Mouse (Mus musculus): ENCODE measurements around the gene Cobl. TPM values are rescaled to one million over a fixed set of nuclear protein-coding genes. Genes with fewer than 3 reads are reported as not detected.

Gene Cobl
- polyA plus RNA-seq, 2 experiments from 2014 or later, result not detected

DNA sequence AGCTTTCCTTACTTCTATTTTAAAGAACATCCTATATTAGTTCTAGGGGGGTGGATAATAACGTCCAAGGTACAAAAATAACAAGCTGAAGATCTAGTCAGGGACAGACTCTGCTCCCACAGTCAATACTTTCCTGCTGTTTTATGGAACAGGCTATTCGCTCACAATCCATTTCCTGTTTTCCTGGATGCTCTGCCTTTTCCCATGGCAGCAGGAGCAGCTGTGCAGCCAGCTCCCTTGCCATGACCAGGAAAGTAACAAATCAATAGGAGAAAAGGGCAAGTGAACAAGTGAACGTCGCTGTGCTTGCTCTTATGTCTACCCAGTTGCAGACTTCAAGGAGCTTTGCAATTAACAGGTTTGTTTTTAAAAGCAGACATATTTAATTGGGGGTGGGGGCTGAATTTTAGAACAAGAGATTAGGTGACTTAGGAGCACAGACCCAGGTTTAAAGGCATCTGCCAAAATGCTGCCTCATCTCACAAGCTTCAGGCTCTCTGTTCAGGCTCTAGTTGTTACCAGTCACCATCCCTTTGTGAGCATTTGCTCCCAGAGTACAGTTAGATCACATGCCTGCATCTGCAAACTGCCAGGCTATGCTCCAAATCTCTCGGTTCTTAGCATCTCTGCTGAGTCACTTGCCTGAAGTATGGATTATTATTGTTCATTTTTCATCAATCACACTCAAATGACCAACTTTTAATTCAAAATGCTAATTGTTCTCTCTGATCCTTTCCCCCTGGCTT is 164.9 kb downstream of the Cobl start:
- no peak for ATAC-seq

DNA sequence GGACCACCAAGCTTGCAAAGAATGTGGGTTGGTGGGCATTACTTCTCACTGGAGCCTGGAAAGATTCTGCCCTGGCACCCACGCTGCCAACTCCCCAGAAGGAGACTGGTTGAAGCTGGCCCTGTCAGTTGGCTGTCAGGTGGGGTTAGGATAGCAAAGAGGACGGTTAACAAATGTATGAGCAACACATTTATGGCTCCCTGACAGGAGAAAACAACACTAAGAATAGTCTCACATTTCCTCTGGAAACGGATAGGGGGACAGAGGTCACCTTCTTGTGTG is 173.2 kb downstream of the Cobl start:
- ATAC-seq, result no peak

DNA sequence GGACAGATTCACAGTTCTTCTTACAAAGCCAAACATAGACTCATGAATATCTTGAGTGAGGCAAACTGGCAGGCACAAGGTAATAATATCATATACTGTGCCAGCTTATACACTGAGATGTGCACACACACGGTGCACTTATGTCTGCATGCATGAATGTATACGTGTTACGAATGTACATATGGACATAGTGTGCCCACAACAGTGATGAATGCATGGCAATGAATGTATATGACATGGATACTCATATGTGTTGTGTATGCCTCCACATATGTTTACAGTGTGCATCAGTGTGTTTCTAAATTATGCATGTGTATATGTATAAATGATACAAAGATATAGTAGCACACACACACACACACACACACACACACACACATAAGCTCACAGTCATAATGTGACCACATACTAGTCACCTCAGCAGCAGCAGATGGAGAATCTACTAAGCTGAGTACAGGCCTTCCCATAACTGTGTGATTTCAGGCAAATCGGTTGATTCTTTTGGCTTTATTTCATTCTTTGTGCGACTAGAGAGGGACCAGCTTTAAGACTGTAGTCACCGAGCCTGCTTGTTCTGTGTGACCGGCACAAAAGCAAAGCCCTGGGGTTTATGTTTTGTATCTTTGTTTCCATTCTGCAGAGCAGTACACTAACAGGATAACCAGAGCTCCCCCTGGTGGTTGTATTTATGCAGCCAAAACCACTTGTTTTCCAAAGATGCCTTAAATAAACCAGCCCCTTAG is 173.7 kb downstream of the Cobl start:
- no peak for ATAC-seq

DNA sequence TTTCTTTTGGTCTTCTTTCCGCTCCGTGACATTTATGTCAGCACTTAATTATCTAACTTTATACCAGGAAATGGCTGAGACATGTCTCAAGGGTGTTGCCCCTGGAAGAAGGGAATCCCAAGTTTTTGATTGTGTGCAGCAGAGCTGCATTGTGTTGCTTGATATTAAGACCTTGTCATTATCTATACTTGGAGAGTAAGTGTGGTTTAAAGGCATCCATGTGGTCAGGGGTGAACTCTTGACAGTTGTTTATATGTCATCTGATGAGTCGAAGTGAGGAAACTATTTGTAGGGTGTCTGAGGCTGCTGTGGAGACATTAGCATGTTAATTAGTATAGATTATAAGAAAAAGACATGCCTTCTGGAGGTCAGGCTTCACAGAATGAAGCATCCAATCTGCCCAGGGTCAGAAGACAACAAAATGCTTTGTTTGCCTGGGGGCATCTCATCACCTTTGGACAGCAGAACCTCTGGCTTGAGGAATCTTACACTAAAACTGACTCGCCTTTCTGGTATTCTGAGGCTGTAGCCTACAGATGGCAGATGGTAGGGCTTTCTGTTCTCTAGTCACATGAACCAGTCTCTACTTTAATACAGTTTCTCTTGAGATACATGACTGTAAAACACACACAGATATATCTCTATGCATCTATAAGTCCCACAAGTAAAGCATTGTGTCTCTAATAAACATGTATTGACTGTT is 179.3 kb downstream of the Cobl start:
- no peak for ATAC-seq

DNA sequence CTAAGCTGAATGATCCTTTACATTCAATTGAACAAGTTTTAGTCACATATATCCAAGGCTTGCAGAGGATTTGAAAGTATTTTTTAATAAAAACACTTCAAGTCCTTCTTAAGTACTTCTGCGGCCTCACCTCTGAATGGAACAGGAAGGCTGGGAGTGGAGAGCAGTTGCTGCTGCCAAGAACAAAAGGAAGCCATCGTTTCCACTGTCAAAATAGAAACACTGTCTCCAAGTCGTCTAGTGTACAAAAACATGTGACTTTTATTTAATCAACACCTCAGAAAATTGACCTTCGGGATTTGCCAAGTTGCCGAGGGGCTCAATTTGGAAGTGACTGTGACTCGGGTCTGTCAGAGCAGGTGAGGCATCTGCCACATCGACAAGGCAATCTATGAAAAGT is 184.0 kb downstream of the Cobl start:
- no peak for ATAC-seq

DNA sequence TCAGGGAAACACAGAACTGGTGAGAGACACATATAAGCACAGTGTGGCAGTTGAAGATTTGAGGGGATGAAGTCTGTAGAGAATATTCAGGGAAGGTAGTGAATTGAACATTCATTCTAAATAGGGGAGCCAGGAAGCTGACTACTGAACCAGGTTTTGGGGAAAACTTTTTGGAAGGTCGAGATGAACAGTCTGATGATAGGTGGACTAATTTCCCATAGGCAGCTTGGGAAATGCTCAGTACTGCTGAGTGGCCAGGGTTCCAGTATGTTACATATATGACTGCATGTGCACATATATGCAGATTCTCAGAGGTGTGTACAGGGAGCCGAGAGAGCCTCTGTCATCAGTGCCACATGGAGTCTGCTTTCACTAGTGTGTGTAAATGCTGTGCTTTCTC is 190.5 kb downstream of the Cobl start:
- ATAC-seq, result no peak

DNA sequence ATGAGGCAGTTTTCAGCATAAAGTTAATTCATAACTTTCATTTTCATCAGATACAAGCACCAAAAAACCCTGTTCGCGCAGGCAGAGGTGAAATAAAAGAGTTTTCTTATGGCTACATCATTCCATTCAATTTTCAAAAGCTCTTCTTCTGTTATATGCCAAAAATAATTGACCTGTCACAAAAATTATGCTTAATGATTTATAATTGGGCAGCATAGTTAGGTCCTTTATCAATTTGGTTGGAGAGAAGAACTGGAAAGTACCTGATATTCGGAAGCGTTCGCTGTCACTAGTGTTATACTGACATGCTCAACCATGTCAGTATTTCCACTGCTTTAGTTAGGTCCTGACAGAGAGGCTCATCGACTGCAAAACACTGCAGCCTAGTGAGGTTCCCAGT is 191.0 kb downstream of the Cobl start:
- no peak for ATAC-seq

DNA sequence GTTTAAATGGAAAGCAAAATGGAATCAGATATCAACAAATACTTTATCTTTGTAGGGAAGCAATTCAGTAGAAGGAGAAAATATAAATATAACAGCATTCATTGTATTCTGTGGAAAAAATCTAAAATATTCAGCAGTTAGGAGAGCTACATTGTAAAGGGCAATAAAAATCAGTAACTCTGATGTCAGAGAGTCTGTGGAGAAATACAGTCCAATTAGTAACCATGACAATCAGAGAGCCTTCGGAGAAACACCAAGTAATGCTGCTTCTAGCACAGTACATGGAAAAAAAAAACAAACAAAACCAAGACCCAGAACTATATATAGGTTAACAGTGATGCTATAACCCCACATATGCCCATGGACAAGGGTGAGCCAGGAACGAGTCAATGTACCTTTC is 206.3 kb downstream of the Cobl start:
- ATAC-seq, result no peak

DNA sequence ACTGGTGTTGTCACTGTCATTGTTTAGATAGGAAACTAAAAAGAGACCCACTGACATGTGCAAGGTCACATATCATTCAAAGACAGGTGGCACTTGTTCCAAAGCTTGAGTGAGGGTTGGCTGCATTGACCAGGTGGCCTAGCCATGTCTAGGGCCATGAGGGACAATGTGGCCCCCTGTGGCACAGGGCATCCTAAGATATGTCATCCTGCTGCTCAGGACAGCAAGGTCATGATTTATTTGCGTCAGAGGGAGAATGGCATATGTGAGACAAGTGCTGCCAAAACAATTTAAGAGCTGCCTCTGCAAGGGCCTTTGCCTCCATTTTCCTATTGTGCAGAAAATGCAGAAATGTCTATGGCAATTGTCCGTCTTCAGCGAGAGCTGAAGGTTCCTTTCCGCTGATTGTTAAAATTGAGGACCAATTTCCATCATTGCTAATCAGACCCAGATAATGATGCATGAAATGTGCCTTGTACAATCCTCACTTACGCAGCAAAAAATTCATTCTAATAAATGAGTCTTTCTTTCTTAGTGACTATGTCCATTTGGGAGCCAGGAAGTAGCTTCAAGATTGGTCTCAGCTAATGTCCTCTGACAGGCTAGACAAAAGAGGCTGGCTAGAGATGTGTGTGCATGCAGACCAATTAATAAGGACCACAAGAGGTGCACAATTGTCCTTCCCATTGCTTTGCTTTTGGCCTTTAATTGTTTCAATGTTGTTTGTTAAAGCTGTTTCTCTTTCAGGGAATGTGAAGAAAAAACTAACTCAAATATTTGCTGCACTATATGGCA is 207.2 kb downstream of the Cobl start:
- ATAC-seq, result no peak

DNA sequence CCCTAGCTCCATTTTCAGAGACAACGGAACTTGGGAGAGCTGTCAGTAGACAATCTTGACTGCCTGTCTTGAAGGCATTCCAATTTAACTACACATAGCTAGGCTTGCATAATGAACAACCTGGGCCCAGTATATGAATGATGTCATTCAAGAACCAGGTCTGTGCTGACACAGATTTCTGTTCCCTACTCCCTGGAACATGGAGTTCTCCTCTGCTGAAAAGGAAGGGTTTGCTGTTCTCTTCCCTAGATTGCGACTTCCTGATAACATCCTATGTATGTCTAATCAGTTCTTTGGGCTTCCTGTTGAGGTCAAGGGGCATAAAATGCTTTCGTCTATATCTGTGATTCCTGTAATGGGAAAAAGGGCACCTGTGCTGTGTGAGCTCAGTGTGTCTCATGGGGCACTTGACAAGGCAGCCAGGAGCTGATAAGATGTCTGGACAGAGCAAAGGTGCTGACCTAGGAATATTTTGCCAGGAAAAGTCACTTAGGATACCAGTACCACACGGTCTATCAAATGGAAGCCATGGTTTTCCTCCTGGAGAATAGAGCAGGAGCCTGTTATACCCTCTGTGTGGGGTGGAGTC is 219.3 kb downstream of the Cobl start:
- no peak for ATAC-seq

DNA sequence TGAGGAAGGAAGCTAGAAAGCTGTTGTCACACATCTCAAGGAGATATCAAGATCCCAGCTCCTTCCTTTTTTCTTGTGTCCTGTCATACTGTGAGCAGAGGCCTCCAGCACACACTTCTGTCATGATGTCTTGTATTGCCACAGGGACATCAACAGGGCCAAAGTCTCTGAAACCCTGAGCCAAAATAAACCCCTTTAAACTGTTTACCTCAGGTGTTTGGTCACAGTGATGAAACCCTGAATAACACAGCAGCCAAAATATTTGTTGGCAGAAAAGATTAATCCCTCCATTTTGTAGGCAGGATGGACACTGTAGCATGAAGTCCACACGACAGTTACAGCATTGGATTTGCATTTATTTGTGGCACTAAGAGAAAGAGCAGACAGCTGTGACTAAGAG is 228.4 kb downstream of the Cobl start:
- ATAC-seq, result no peak

DNA sequence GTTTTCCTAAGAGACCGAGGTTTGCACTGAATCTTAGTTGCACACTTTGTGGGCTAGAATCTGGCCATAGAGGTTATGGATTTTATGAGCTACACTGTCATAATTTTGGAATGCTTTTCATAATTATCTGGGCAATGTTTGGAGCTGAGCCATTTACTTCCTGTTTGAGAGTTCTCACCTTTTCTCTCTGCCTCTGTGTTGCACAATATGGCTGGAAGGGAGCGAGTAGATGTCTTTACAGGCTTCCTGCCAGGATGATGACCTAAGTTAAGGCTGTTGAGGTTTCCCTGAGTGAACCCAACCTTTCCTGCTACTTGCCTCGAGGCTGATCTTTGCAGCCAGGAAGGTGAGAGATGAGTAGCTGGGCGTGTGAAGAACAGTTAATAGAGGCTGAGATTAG is 229.9 kb downstream of the Cobl start:
- no peak for ATAC-seq

DNA sequence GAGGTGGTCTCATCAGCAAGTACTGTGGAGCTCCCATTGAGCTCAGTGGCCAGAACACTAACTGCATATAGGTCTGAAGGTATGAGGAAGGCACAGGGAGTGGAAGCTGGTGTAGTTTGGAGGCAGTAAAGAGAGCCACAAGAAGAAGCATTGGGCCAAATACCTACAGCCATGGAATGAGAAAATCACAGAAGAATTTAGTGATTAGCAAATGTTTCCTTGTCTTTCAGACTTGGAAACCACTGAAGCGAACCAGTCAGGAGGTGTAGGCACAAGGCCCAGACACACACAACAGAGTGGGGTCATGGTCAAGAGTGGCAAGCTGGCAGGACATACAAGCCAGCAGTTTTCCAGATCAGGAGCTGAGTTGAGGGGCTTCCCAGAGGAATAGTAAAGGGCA is 230.6 kb downstream of the Cobl start:
- no peak for ATAC-seq

DNA sequence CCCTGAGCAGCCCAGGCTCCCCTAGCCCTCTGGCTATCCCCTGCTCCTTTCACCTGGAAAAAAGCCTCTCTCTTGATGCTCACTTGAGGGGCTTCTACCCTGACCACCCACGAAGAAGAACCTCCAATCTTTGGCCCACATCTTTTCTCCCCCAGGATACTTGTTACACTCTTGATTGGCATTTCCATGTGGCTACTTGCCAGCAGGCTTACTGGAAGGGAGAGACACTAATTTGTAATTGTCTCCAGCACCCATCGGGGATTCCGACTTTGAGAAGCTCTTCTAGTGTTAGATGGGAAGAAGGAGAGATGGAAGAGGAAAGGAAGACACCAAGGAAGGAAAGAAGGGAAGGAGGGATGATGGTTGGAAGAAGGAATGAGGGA is 232.0 kb downstream of the Cobl start:
- ATAC-seq, result no peak

DNA sequence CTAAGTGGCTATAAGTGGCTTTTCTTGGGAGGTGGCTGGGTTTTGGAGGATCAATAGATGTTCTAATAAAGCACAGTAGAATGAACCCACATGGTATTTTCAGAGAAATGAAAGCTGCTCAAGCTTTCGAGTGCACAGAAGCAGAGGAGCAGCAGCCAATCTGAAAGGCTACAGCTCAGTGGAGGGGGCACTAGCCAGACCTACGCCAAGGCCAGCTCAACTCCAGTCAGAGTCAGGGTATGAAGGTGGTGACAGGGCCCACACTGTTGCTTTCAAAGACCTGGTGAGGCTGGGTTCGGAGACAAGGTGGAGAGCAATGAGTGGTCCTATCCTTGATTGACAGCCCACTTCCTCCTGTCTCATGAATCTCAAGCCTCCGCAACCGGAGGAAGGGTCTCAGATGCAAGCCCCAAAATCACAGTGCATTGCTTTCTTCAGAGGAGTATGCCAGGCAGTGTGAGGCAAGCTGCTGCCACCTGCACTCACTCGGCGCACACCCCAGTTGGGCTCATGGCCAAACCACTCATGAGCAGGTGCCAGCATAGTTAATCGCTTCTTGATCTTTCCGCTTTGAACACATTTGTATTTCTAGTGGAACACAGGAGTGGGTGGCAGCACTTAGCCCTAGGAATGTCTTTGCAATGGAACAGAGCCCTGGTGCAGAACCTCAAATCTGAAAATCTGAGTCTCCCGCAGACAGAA is 232.6 kb downstream of the Cobl start:
- no peak for ATAC-seq

DNA sequence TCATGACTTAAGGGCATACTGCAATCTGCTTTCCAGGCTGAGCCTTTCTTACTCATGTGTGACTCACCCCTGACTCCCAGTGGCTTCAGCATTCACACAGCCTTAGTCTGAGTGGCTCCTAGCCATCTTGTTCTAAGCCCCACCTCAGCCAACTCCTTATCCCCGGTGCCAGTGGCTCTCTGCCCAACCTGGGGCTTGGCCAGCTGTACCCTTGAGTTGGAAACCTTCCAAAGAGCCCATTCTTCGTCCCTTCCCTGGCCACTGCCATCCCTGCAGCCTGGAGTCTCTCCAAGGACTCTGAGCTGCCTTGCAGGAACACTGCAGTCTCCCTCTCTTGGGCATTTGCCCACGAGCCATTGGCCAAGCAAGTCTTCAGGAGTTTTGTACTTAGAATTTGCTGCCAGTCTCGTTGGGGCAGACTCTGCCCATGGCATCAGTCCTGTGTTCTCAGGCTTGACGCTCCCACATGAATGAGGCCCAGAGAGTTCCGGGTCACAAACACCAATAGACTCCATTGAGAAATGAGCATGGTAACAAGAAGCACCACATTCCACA is 233.2 kb downstream of the Cobl start:
- no peak for ATAC-seq

DNA sequence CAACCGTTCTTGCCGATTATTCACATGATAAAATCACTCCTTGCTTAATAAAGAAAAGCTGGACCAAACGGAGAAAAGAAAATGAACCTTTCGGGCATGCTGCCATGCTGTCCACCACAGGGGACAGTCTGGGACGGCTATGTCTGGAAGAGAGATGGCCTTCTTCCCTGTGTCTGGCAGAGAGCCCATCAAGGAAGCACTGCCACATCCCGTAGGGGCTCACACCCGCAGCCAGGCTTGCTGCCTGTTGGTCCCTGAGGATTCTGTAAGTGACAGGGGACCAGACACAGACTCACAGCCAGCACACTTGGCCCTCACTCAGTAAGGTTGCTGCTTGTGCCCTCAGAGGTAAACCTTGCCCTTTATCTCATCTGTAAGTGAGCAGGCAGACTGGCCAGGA is 235.3 kb downstream of the Cobl start:
- no peak for ATAC-seq

DNA sequence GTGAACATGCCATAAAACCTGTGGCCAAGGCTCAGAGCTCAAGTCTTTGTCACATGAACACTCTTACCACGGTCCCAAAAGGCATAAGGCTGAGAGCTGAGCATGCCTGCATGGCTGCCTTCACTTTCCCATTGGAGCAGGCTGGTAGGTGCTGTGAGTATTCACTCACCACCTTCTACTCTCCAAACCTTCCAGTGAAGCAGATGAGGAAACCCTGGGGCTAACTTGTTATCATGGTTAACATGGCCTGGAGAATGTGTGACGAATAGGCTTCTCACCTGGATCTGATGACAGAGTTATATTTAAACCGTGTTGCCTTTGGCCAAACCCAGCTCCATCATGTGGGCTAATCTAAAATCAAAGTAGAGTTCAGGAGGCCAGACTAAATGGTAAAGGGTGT is 237.4 kb downstream of the Cobl start:
- ATAC-seq, result no peak

DNA sequence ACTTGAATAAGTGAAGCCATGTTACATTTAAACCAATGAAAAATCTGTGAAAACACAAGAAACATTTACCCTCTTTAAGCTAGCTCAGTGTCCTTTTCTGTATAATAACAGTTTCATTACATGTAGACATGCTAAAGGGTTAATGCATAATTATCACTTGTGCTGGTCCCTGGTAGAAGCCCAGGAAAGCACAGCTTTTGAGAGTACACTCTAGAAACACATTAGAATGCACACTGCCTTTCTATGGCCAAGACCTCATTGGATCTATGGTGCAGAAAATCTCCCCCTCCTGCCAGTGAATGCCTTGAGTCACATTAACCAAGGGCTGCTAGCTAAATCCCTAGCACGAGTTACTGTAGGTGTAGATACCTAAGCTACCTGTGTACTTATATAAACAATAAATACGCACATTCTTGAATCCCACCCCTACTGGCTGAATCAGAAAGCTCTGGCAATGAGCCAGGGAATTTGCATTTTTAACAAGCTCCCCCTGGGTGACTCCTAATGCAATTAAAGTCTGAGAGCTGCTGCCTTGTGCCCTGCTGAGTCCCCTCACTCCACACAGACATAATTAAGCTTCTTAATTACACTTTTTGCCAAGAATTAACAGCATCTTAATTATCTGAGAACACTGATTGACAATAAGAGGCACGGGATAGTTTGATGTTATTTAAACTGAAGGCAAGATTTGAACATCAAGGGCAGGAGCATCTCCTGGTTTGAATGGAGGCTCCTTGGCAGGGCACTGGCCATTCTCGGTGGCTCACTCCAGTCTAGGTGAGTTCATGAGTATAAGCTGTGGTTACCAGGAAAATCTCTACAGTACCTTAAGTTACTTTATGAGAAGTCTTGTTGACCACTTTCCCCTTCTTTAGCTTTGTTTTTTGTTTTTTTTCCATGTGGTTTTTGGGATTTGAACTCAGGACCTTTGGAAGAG is 244.9 kb downstream of the Cobl start:
- no peak for ATAC-seq

DNA sequence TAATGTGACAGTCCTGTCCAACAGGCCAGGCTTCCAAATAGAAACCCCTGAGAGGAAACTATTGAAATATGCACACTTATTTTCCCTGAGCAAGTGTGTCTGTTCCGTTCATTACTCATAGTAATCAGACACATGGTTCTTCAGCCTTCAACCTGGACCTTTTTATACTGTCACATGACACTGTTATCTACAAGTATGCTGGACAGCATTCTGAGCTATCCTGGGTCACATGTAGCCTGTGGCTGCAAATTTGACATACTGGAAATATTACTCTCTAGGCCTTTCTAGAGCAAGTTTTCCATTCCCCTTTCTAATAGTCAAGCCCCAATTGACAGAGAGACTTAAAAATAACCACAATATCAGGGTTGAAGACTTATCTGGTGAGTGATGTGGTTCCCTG is 247.9 kb downstream of the Cobl start:
- ATAC-seq, result no peak

DNA sequence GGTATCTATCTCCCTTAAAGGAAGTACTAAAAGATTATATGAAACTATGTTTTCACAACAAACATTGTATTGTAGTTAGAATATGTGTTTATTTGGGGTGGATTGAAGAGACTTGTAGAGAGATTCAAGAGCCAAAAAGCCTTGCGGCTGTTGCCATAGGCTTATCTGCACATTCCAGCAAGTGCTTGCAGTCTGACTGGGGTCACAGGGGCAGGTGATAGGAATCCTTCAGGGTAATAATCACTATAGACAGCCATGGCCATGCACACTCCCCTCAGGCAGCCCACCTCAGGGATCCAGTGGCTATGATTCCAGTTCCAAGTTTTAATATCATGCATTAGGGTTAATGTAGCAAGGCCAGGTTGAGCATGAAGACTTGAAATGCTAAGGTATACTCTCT is 249.2 kb downstream of the Cobl start:
- no peak for ATAC-seq
